Mouse (Mus musculus): ENCODE measurements around the gene Rbpj. TPM values are rescaled to one million over a fixed set of nuclear protein-coding genes. Genes with fewer than 3 reads are reported as not detected.

Gene Rbpj
- polyA plus RNA-seq, 1 experiment from 2014 or later = 35.8 TPM

GRCm38 (mm10) chr5:53529846-53530245, 63.9 kb downstream of the Rbpj start:
- 91% methylated on average over 1 of the region's 1 CpGs for WGBS
- peaks cover 2% of the 10 kb centered on the region; the same call in 1 of the 2 replicates for H3K9me3 ChIP-seq (ENCODE audit: control insufficient read depth, low read length)
- no peaks in the 10 kb centered on the region for H3K36me3 ChIP-seq (ENCODE audit: control insufficient read depth, insufficient read depth, low read length)
- H3K27ac ChIP-seq (ENCODE audit: low read depth, low read length) = no peak overlapping the region
- H3K4me2 ChIP-seq (ENCODE audit: low read depth, low read length) = no peak overlapping the region
- no peak for ATAC-seq (ENCODE audit: low read depth)
- no peaks in the 10 kb centered on the region for H3K4me1 ChIP-seq (ENCODE audit: control insufficient read depth, insufficient read depth, low read length)
- no peak overlapping the region for H3K9ac ChIP-seq (replicated peaks; ENCODE audit: low read depth, low read length)
- H3K27me3 ChIP-seq (ENCODE audit: control insufficient read depth, insufficient read depth, low read length) = no peaks in the 10 kb centered on the region
- H3K4me3 ChIP-seq (ENCODE audit: low read depth, low read length) = no peak overlapping the region

GRCm38 (mm10) chr5:53535096-53535495, 69.1 kb downstream of the Rbpj start:
- Histone ChIP-seq H3K4me3 (ENCODE audit: low read depth, low read length) (no peak overlapping the region), H3K9me3 (ENCODE audit: control insufficient read depth, low read length) (no peaks in the 10 kb centered on the region), H3K4me1 (ENCODE audit: control insufficient read depth, insufficient read depth, low read length) (no peaks in the 10 kb centered on the region), H3K27me3 (ENCODE audit: control insufficient read depth, insufficient read depth, low read length) (no peaks in the 10 kb centered on the region), H3K9ac (replicated peaks; ENCODE audit: low read depth, low read length) (no peak overlapping the region), H3K4me2 (ENCODE audit: low read depth, low read length) (no peak overlapping the region), H3K27ac (ENCODE audit: low read depth, low read length) (no peak overlapping the region), H3K36me3 (ENCODE audit: control insufficient read depth, insufficient read depth, low read length) (no peaks in the 10 kb centered on the region)
- ATAC-seq (ENCODE audit: low read depth) = no peak
- 89% methylated on average over 12 of the region's 12 CpGs for WGBS

- H3K9ac ChIP-seq (replicated peaks; ENCODE audit: low read depth, low read length) = no peak overlapping the region
- no peaks in the 10 kb centered on the region for H3K4me1 ChIP-seq (ENCODE audit: control insufficient read depth, insufficient read depth, low read length)
- no peak overlapping the region for H3K4me3 ChIP-seq (ENCODE audit: low read depth, low read length)
- no peaks in the 10 kb centered on the region for H3K36me3 ChIP-seq (ENCODE audit: control insufficient read depth, insufficient read depth, low read length)
- WGBS = 83% methylated on average over 12 of the region's 12 CpGs
- no peak overlapping the region for H3K27ac ChIP-seq (ENCODE audit: low read depth, low read length)
- H3K27me3 ChIP-seq (ENCODE audit: control insufficient read depth, insufficient read depth, low read length) = no peaks in the 10 kb centered on the region
- no peak overlapping the region for H3K4me2 ChIP-seq (ENCODE audit: low read depth, low read length)
- no peaks in the 10 kb centered on the region for H3K9me3 ChIP-seq (ENCODE audit: control insufficient read depth, low read length)
- no peak for ATAC-seq (ENCODE audit: low read depth)
Observed at GRCm38 (mm10) chr5:53536635-53537554, 70.9 kb downstream of the Rbpj start.

GRCm38 (mm10) chr5:53539860-53540633, 74.1 kb downstream of the Rbpj start:
- 87% methylated on average over 18 of the region's 18 CpGs for WGBS
- no peak overlapping the region for H3K4me2 ChIP-seq (ENCODE audit: low read depth, low read length)

GRCm38 (mm10) chr5:53542073-53542472, 76.1 kb downstream of the Rbpj start:
- 85% methylated on average over 1 of the region's 1 CpGs for WGBS
- H3K4me2 ChIP-seq (ENCODE audit: low read depth, low read length) = no peak overlapping the region
- no peak for ATAC-seq (ENCODE audit: low read depth)
- H3K27me3 ChIP-seq (ENCODE audit: control insufficient read depth, insufficient read depth, low read length) = no peaks in the 10 kb centered on the region
- H3K27ac ChIP-seq (ENCODE audit: low read depth, low read length) = no peak overlapping the region
- no peaks in the 10 kb centered on the region for H3K9me3 ChIP-seq (ENCODE audit: control insufficient read depth, low read length)
- no peaks in the 10 kb centered on the region for H3K36me3 ChIP-seq (ENCODE audit: control insufficient read depth, insufficient read depth, low read length)
- no peaks in the 10 kb centered on the region for H3K4me1 ChIP-seq (ENCODE audit: control insufficient read depth, insufficient read depth, low read length)
- H3K9ac ChIP-seq (replicated peaks; ENCODE audit: low read depth, low read length) = no peak overlapping the region
- H3K4me3 ChIP-seq (ENCODE audit: low read depth, low read length) = no peak overlapping the region

More at GRCm38 (mm10) chr5:53539860-53540633, 74.1 kb downstream of the Rbpj start:
- Histone ChIP-seq H3K4me1 (ENCODE audit: control insufficient read depth, insufficient read depth, low read length) (no peaks in the 10 kb centered on the region), H3K4me3 (ENCODE audit: low read depth, low read length) (no peak overlapping the region), H3K9ac (replicated peaks; ENCODE audit: low read depth, low read length) (no peak overlapping the region), H3K27ac (ENCODE audit: low read depth, low read length) (no peak overlapping the region), H3K36me3 (ENCODE audit: control insufficient read depth, insufficient read depth, low read length) (no peaks in the 10 kb centered on the region), H3K27me3 (ENCODE audit: control insufficient read depth, insufficient read depth, low read length) (no peaks in the 10 kb centered on the region), H3K9me3 (ENCODE audit: control insufficient read depth, low read length) (no peaks in the 10 kb centered on the region)
- no peak for ATAC-seq (ENCODE audit: low read depth)

GRCm38 (mm10) chr5:53543399-53543798, 77.4 kb downstream of the Rbpj start:
- WGBS = 89% methylated on average over 4 of the region's 4 CpGs
- H3K27me3 ChIP-seq (ENCODE audit: control insufficient read depth, insufficient read depth, low read length) = no peaks in the 10 kb centered on the region
- H3K4me2 ChIP-seq (ENCODE audit: low read depth, low read length) = no peak overlapping the region
- no peak for ATAC-seq (ENCODE audit: low read depth)
- H3K9me3 ChIP-seq (ENCODE audit: control insufficient read depth, low read length) = no peaks in the 10 kb centered on the region
- H3K9ac ChIP-seq (replicated peaks; ENCODE audit: low read depth, low read length) = no peak overlapping the region
- no peak overlapping the region for H3K27ac ChIP-seq (ENCODE audit: low read depth, low read length)
- no peak overlapping the region for H3K4me3 ChIP-seq (ENCODE audit: low read depth, low read length)
- H3K36me3 ChIP-seq (ENCODE audit: control insufficient read depth, insufficient read depth, low read length) = no peaks in the 10 kb centered on the region
- no peaks in the 10 kb centered on the region for H3K4me1 ChIP-seq (ENCODE audit: control insufficient read depth, insufficient read depth, low read length)

GRCm38 (mm10) chr5:53543945-53544344, 78.0 kb downstream of the Rbpj start:
- Histone ChIP-seq H3K9ac (replicated peaks; ENCODE audit: low read depth, low read length) (no peak overlapping the region), H3K36me3 (ENCODE audit: control insufficient read depth, insufficient read depth, low read length) (no peaks in the 10 kb centered on the region), H3K27ac (ENCODE audit: low read depth, low read length) (no peak overlapping the region), H3K4me1 (ENCODE audit: control insufficient read depth, insufficient read depth, low read length) (no peaks in the 10 kb centered on the region), H3K4me3 (ENCODE audit: low read depth, low read length) (no peak overlapping the region), H3K27me3 (ENCODE audit: control insufficient read depth, insufficient read depth, low read length) (no peaks in the 10 kb centered on the region), H3K9me3 (ENCODE audit: control insufficient read depth, low read length) (no peaks in the 10 kb centered on the region), H3K4me2 (ENCODE audit: low read depth, low read length) (no peak overlapping the region)
- ATAC-seq (ENCODE audit: low read depth) = no peak
- WGBS = 89% methylated on average over 4 of the region's 4 CpGs

- H3K9ac ChIP-seq (replicated peaks; ENCODE audit: low read depth, low read length) = no peak overlapping the region
- no peak for ATAC-seq (ENCODE audit: low read depth)
- no peak overlapping the region for H3K4me3 ChIP-seq (ENCODE audit: low read depth, low read length)
- H3K4me1 ChIP-seq (ENCODE audit: control insufficient read depth, insufficient read depth, low read length) = no peaks in the 10 kb centered on the region
- H3K4me2 ChIP-seq (ENCODE audit: low read depth, low read length) = no peak overlapping the region
- no peaks in the 10 kb centered on the region for H3K27me3 ChIP-seq (ENCODE audit: control insufficient read depth, insufficient read depth, low read length)
- WGBS = 91% methylated on average over 6 of the region's 6 CpGs
- no peaks in the 10 kb centered on the region for H3K36me3 ChIP-seq (ENCODE audit: control insufficient read depth, insufficient read depth, low read length)
- H3K9me3 ChIP-seq (ENCODE audit: control insufficient read depth, low read length) = no peaks in the 10 kb centered on the region
- no peak overlapping the region for H3K27ac ChIP-seq (ENCODE audit: low read depth, low read length)
Observed at GRCm38 (mm10) chr5:53546440-53546839, 80.5 kb downstream of the Rbpj start.

- no peak overlapping the region for H3K27ac ChIP-seq (ENCODE audit: low read depth, low read length)
- no peak overlapping the region for H3K4me3 ChIP-seq (ENCODE audit: low read depth, low read length)
- H3K9me3 ChIP-seq (ENCODE audit: control insufficient read depth, low read length) = no peaks in the 10 kb centered on the region
- H3K27me3 ChIP-seq (ENCODE audit: control insufficient read depth, insufficient read depth, low read length) = no peaks in the 10 kb centered on the region
- H3K9ac ChIP-seq (replicated peaks; ENCODE audit: low read depth, low read length) = no peak overlapping the region
- 70% methylated on average over 9 of the region's 9 CpGs for whole genome bisulfite sequencing
- ATAC-seq (ENCODE audit: low read depth) = no peak
- H3K4me1 ChIP-seq (ENCODE audit: control insufficient read depth, insufficient read depth, low read length) = no peaks in the 10 kb centered on the region
- no peaks in the 10 kb centered on the region for H3K36me3 ChIP-seq (ENCODE audit: control insufficient read depth, insufficient read depth, low read length)
- H3K4me2 ChIP-seq (ENCODE audit: low read depth, low read length) = no peak overlapping the region
Observed at GRCm38 (mm10) chr5:53546979-53547472, 81.1 kb downstream of the Rbpj start.
